ENCODE assay signal across 8 mouse cellular contexts in the genomic region with DNA sequence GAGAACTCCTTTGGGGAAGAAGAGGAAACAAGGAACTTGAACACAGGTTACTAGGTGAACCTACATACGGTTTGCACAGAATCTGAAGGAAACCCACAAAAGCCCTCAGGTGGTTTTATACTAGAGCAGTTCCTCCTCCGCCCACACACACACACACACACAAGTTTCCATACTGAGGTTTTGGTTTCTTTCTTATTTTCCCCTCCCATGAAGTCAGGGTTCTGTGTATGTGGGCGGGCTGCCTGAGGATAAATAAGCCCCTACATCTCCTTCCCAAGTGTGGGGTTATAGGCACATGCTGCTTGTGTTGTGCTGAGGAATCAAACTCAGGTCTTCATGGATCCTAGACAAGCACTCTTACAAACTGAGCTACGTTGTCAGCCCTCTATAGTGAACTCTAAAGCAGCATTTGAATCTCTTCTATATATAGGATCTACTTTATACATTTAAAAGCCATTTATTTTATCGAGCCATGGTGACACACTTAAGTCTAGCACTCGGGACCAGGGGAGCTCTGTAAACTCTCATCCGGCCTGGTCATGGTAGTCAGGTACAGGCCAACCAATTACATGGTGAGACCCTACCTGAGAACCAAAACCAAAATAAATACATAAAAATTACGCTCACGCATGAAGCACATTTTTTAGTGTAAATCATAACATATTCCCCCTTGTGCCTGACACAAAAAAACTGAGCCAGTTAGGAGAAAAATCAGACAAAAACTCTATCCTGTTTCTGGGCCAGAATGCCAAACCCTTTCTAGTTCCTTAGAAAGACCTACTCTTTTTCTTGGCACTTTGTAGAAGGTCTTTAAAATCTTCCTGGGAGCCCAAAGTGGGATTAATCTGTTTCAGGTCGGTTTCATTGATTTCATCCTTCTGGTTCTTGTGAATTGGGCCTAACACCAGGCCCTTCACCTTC. TPM values are rescaled to one million over a fixed set of nuclear protein-coding genes. Genes with fewer than 3 reads are reported as not detected.
DNase-seq lines count a peak whose midpoint lies in the region; ATAC-seq and TF ChIP-seq lines count a peak whose summit lies in the region.

No protein-coding gene starts in this region.

- TF ChIP-seq CTCF in G1E (IDR thresholded peaks at IDR 0.05; ENCODE audit: low read depth, low read length), result no peak
- no peak for TF ChIP-seq CTCF in heart, postnatal 0 days (IDR thresholded peaks at IDR 0.05; ENCODE audit: low read depth)
- TF ChIP-seq CTCF in lung, postnatal 0 days (IDR thresholded peaks at IDR 0.05), result no peak

- 48% methylated on average over 10 of the region's 10 CpGs for WGBS in heart, postnatal 0 days
- 35% methylated on average over 10 of the region's 10 CpGs for WGBS in lung, postnatal 0 days

- H3K9me3 ChIP-seq in G1E (replicated peaks), result no peaks in the 10 kb centered on the region
- no peaks in the 10 kb centered on the region for H3K9me3 ChIP-seq in heart, postnatal 0 days (replicated peaks; ENCODE audit: control insufficient read depth, low read length)
- H3K9me3 ChIP-seq in lung, postnatal 0 days (ENCODE audit: low read length), result no peaks in the 10 kb centered on the region

- DNase-seq in heart, adult 11 months, result peak; percentile 90
- DNase-seq in heart, postnatal 14 days, result no peak
- no peak for DNase-seq in G1E (ENCODE audit: low spot score)
- no peak for DNase-seq in heart, postnatal 0 days (ENCODE audit: low spot score)
- DNase-seq in lung, postnatal 0 days (ENCODE audit: low spot score), result no peak
- DNase-seq in thymus, adult 18-20 months, result peak; percentile 27 to 62
- no peak for DNase-seq in ovary, postnatal 10 days (ENCODE audit: low spot score)
- DNase-seq in adrenal gland, adult 8-10 months, result no peak

- H3K4me3 ChIP-seq in G1E (ENCODE audit: low read depth, low read length), result peak overlapping the region; percentile 92
- H3K4me3 ChIP-seq in heart, postnatal 0 days (ENCODE audit: low read depth, low read length), result peak overlapping the region; percentile 91
- H3K4me3 ChIP-seq in lung, postnatal 0 days (ENCODE audit: low read depth, low read length), result peak overlapping the region; percentile 99

- no peaks in the 10 kb centered on the region for H3K27me3 ChIP-seq in G1E (ENCODE audit: insufficient read depth, low read length)
- no peaks in the 10 kb centered on the region for H3K27me3 ChIP-seq in heart, postnatal 0 days (ENCODE audit: control insufficient read depth, insufficient read depth, low read length)
- H3K27me3 ChIP-seq in lung, postnatal 0 days (replicated peaks; ENCODE audit: insufficient read depth, low read length), result no peaks in the 10 kb centered on the region

- no peak for TF ChIP-seq EP300 in heart, postnatal 0 days (IDR thresholded peaks at IDR 0.05; ENCODE audit: low read depth)
- no peak for TF ChIP-seq EP300 in lung, postnatal 0 days (IDR thresholded peaks at IDR 0.05)

- no peak for ATAC-seq in G1E (ENCODE audit: extremely low read depth, insufficient number of reproducible peaks, low FRiP score, poor library complexity, severe bottlenecking)
- no peak for ATAC-seq in heart, postnatal 0 days (ENCODE audit: insufficient read depth, low read depth)
- ATAC-seq in lung, postnatal 0 days, result no peak

- peak overlapping the region; percentile 93 for H3K9ac ChIP-seq in heart, postnatal 0 days (replicated peaks; ENCODE audit: low read depth, low read length)
- H3K9ac ChIP-seq in lung, postnatal 0 days (replicated peaks; ENCODE audit: low read depth), result peak overlapping the region; percentile 88

- H3K27ac ChIP-seq in heart, postnatal 0 days (ENCODE audit: low read depth), result peak overlapping the region; percentile 97
- peak overlapping the region; percentile 94 for H3K27ac ChIP-seq in lung, postnatal 0 days (ENCODE audit: low read length)

- intact Hi-C loops in heart, postnatal 14 days (cut with DNase I), result no loop called here

- H3K4me2 ChIP-seq in heart, postnatal 0 days (ENCODE audit: low read depth, low read length), result peak overlapping the region; percentile 67
- H3K4me2 ChIP-seq in lung, postnatal 0 days (replicated peaks; ENCODE audit: low read depth, low read length), result peak overlapping the region; percentile 59

- peaks cover 73% of the 10 kb centered on the region for H3K4me1 ChIP-seq in G1E (ENCODE audit: insufficient read depth, low read depth, low read length)
- peaks cover 29% of the 10 kb centered on the region for H3K4me1 ChIP-seq in heart, postnatal 0 days (ENCODE audit: control insufficient read depth, insufficient read depth)
- H3K4me1 ChIP-seq in lung, postnatal 0 days (ENCODE audit: insufficient read depth, low read depth, low read length), result peaks cover 21% of the 10 kb centered on the region; the same call in 1 of the 2 replicates

- H3K36me3 ChIP-seq in G1E (replicated peaks), result peaks cover 60% of the 10 kb centered on the region
- peaks cover 30% of the 10 kb centered on the region for H3K36me3 ChIP-seq in heart, postnatal 0 days (replicated peaks; ENCODE audit: control insufficient read depth, insufficient read depth, low read length)
- peaks cover 32% of the 10 kb centered on the region for H3K36me3 ChIP-seq in lung, postnatal 0 days (ENCODE audit: insufficient read depth, low read length)

RNA-seq across cellular contexts. Expression of gene Slc3a2, which starts 11.0 kb away (rescaled TPM):
- total RNA-seq in heart, postnatal 14 days (2021), result 10 to 100 TPM; 39.8 to 50.9 TPM
- total RNA-seq in G1E (2014; fragmentation: Nextera tagmentation) (288 and 317 TPM in 2 replicates), G1E (2017) (217 and 282 TPM in 2 replicates)
- 232 and 240 TPM in 2 replicates for polyA plus RNA-seq in G1E (2012)
- total RNA-seq in heart, postnatal 0 days (2014; rRNA removed; ENCODE audit: low replicate concordance), result 38.3 and 66.4 TPM in 2 replicates
- polyA plus RNA-seq in heart, postnatal 0 days (2015; fragmentation: Nextera tagmentation; extraction: Ambion mirVana), result 40.9 and 41.5 TPM in 2 replicates
- 91.8 and 97.9 TPM in 2 replicates for polyA plus RNA-seq in lung, postnatal 0 days (2015; fragmentation: Nextera tagmentation; extraction: Ambion mirVana)
- total RNA-seq in adrenal gland, adult 8-10 months (2022), result 100 to 1,000 TPM; 210 to 266 (median 246) TPM

RNA-seq across cellular contexts. Expression of gene Wdr74, which starts 23.4 kb away (rescaled TPM):
- 10 to 100 TPM; 19.1 to 20.1 TPM for total RNA-seq in heart, postnatal 14 days (2021)
- total RNA-seq in G1E (2014; fragmentation: Nextera tagmentation), result 124 and 180 TPM in 2 replicates
- total RNA-seq in G1E (2017), result 75.0 and 135 TPM in 2 replicates
- polyA plus RNA-seq in G1E (2012), result 37.8 and 46.5 TPM in 2 replicates
- total RNA-seq in heart, postnatal 0 days (2014; rRNA removed; ENCODE audit: low replicate concordance), result 40.8 and 45.8 TPM in 2 replicates
- polyA plus RNA-seq in heart, postnatal 0 days (2015; fragmentation: Nextera tagmentation; extraction: Ambion mirVana), result 35.4 and 36.6 TPM in 2 replicates
- 45.3 and 48.7 TPM in 2 replicates for polyA plus RNA-seq in lung, postnatal 0 days (2015; fragmentation: Nextera tagmentation; extraction: Ambion mirVana)
- total RNA-seq in adrenal gland, adult 8-10 months (2022), result 10 to 100 TPM; 49.1 to 60.4 (median 53.3) TPM

RNA-seq across cellular contexts. Expression of gene 1700092M07Rik, which starts 28.3 kb away (rescaled TPM):
- under 1 TPM in 1 of 2 experiments, not detected in 1; 0.95 TPM for total RNA-seq in heart, postnatal 14 days (2021)
- total RNA-seq in G1E (2014; fragmentation: Nextera tagmentation) (2.5 and 5.3 TPM in 2 replicates), G1E (2017) (3.3 and 4.5 TPM in 2 replicates)
- 0.81 and 0.99 TPM in 2 replicates for polyA plus RNA-seq in G1E (2012)
- total RNA-seq in heart, postnatal 0 days (2014; rRNA removed; ENCODE audit: low replicate concordance), result not detected in 2 replicates
- 0.38 TPM in 1 of 2 replicates, not detected in the other for polyA plus RNA-seq in heart, postnatal 0 days (2015; fragmentation: Nextera tagmentation; extraction: Ambion mirVana)
- 0.75 and 0.82 TPM in 2 replicates for polyA plus RNA-seq in lung, postnatal 0 days (2015; fragmentation: Nextera tagmentation; extraction: Ambion mirVana)
- 1 to 10 TPM in 3 of 4 experiments, under 1 TPM in 1; 0.64 to 4.4 (median 1.8) TPM for total RNA-seq in adrenal gland, adult 8-10 months (2022)

RNA-seq across cellular contexts. Expression of gene Stx5a, which starts 29.0 kb away (rescaled TPM):
- 10 to 100 TPM; 37.4 to 40.5 TPM for total RNA-seq in heart, postnatal 14 days (2021)
- total RNA-seq in G1E (2014; fragmentation: Nextera tagmentation) (61.1 and 84.0 TPM in 2 replicates), G1E (2017) (62.8 and 73.2 TPM in 2 replicates)
- 12.9 and 13.2 TPM in 2 replicates for polyA plus RNA-seq in G1E (2012)
- total RNA-seq in heart, postnatal 0 days (2014; rRNA removed; ENCODE audit: low replicate concordance), result 104 and 105 TPM in 2 replicates
- 57.0 and 63.6 TPM in 2 replicates for polyA plus RNA-seq in heart, postnatal 0 days (2015; fragmentation: Nextera tagmentation; extraction: Ambion mirVana)
- 130 and 143 TPM in 2 replicates for polyA plus RNA-seq in lung, postnatal 0 days (2015; fragmentation: Nextera tagmentation; extraction: Ambion mirVana)
- 100 to 1,000 TPM in 3 of 4 experiments, 10 to 100 TPM in 1; 90.9 to 138 (median 118) TPM for total RNA-seq in adrenal gland, adult 8-10 months (2022)

RNA-seq across cellular contexts. Expression of gene Nxf1, which starts 44.7 kb away (rescaled TPM):
- total RNA-seq in heart, postnatal 14 days (2021), result 10 to 100 TPM; 59.3 to 59.5 TPM
- total RNA-seq in G1E (2014; fragmentation: Nextera tagmentation) (445 and 456 TPM in 2 replicates), G1E (2017) (175 and 184 TPM in 2 replicates)
- 35.9 and 39.7 TPM in 2 replicates for polyA plus RNA-seq in G1E (2012)
- total RNA-seq in heart, postnatal 0 days (2014; rRNA removed; ENCODE audit: low replicate concordance), result 42.3 and 46.8 TPM in 2 replicates
- 54.8 and 59.2 TPM in 2 replicates for polyA plus RNA-seq in heart, postnatal 0 days (2015; fragmentation: Nextera tagmentation; extraction: Ambion mirVana)
- polyA plus RNA-seq in lung, postnatal 0 days (2015; fragmentation: Nextera tagmentation; extraction: Ambion mirVana), result 88.8 and 89.7 TPM in 2 replicates
- 100 to 1,000 TPM; 102 to 164 (median 148) TPM for total RNA-seq in adrenal gland, adult 8-10 months (2022)

Comparison
In these comparisons a context has a peak if more than half of its experiments do, and no peak if none do; other contexts are left out.
1. DNase-seq: peak in heart, adult 11 months (single experiment) and thymus, adult 18-20 months (2 of 2); none in heart, postnatal 14 days (0 of 2), G1E (single experiment), heart, postnatal 0 days (single experiment), lung, postnatal 0 days (single experiment), ovary, postnatal 10 days (single experiment) and adrenal gland, adult 8-10 months (single experiment).
2. Peak in every context shown above with its lines, with median percentiles within 50 percentile points of each other: H3K4me3 ChIP-seq.